Mouse (Mus musculus) midbrain, embryonic 12.5 days (tissue): Measurements from ENCODE around the gene Srgap2. TPM values are rescaled to one million over a fixed set of nuclear protein-coding genes. Genes with fewer than 3 reads are reported as not detected.
"Not testable (repeated sequence)": the region's sequence is repeated elsewhere in the genome, so short reads cannot be mapped to it uniquely, and the experiment has no call there.

ENCODE experiments used
- ATAC-seq: fragments of 200-750 bp; cut with Nextera tagmentation; 2 replicates; pipeline ENCODE4 v1.8.0; 2017; ENCODE audit warnings: low read depth, moderate TSS enrichment, moderate library complexity; ENCODE audit not compliant: low FRiP score
- H3K27ac ChIP-seq: fragments of 300-500 bp; sonication (generic); replicated peaks from 2 replicates; pipeline ENCODE4 v1.5.1; 2016; ENCODE audit warnings: mild to moderate bottlenecking
- H3K27me3 ChIP-seq: fragments of 300-500 bp; sonication (generic); 2 replicates; pipeline ENCODE4 v1.6.1; 2016; ENCODE audit warnings: mild to moderate bottlenecking
- H3K36me3 ChIP-seq: fragments of 300-500 bp; sonication (generic); 2 replicates; pipeline ENCODE4 v1.6.1; 2016
- H3K4me1 ChIP-seq: fragments of 300-500 bp; sonication (generic); 2 replicates; pipeline ENCODE4 v1.6.1; 2016
- H3K4me2 ChIP-seq: fragments of 300-500 bp; sonication (generic); replicated peaks from 2 replicates; pipeline ENCODE4 v1.6.1; 2016; ENCODE audit warnings: mild to moderate bottlenecking, moderate library complexity
- H3K4me3 ChIP-seq: fragments of 300-500 bp; sonication (generic); 2 replicates; pipeline ENCODE4 v1.5.1; 2016; ENCODE audit warnings: mild to moderate bottlenecking
- H3K9ac ChIP-seq: fragments of 300-500 bp; sonication (generic); replicated peaks from 2 replicates; pipeline ENCODE4 v1.6.1; 2016; ENCODE audit warnings: mild to moderate bottlenecking, moderate library complexity
- H3K9me3 ChIP-seq: fragments of 300-500 bp; sonication (generic); 2 replicates; pipeline ENCODE4 v1.6.1; 2016; ENCODE audit warnings: mild to moderate bottlenecking
- WGBS: fragments of 180-500 bp; shearing (Covaris S2); methylation state at CpG from one replicate; pipeline ENCODE4 v1.1.7; 2016; 5-methylcytosine and 5-hydroxymethylcytosine counted together
- polyA plus RNA-seq: library from polyadenylated mRNA; unstranded; fragments of >200 nt; fragmentation: Nextera tagmentation; extraction: Ambion mirVana; gene quantifications from 2 replicates; pipeline ENCODE4 v1.2.1, GENCODE M21; 2016

The Srgap2 gene
- 18.9 and 19.9 TPM in 2 replicates for polyA plus RNA-seq

GRCm38 (mm10) chr1:131527281-131528080 is at the start of gene Srgap2, which contains the start of gene Fam72a:
Gene Srgap2 (minus strand): TSS chr1:131527352.
Gene Fam72a (plus strand): TSS chr1:131527903.
- H3K4me1 ChIP-seq = peaks cover 47% of the 10 kb centered on the region

GRCm38 (mm10) chr1:131573721-131574120 is 46.6 kb upstream of the Srgap2 start:
- H3K9me3 ChIP-seq = no peaks in the 10 kb centered on the region
- H3K4me2 ChIP-seq = no peak overlapping the region
- no peak overlapping the region for H3K9ac ChIP-seq
- no peak for ATAC-seq
- H3K4me1 ChIP-seq = no peaks in the 10 kb centered on the region
- H3K36me3 ChIP-seq = no peaks in the 10 kb centered on the region
- no peak overlapping the region for H3K27ac ChIP-seq
- 94% methylated on average over 14 of the region's 14 CpGs for WGBS
- no peak overlapping the region for H3K4me3 ChIP-seq
- no peaks in the 10 kb centered on the region for H3K27me3 ChIP-seq

More at GRCm38 (mm10) chr1:131527281-131528080, at the start of gene Srgap2, which contains the start of gene Fam72a:
- WGBS = under 1% methylated on average over 44 of the region's 44 CpGs
- Histone ChIP-seq H3K4me2 (peak within 1 kb of the TSS; percentile 81), H3K9me3 (no peaks in the 10 kb centered on the region), H3K36me3 (no peaks in the 10 kb centered on the region), H3K27me3 (no peaks in the 10 kb centered on the region), H3K9ac (peak within 1 kb of the TSS; percentile 92), H3K4me3 (peak within 1 kb of the TSS; percentile 64), H3K27ac (peak within 1 kb of the TSS; percentile 91)
- ATAC-seq = peak; percentile 97

GRCm38 (mm10) chr1:131570391-131570790 is 43.2 kb upstream of the Srgap2 start:
- Histone ChIP-seq H3K27ac (no peak overlapping the region), H3K9ac (no peak overlapping the region), H3K36me3 (no peaks in the 10 kb centered on the region), H3K4me1 (no peaks in the 10 kb centered on the region), H3K27me3 (no peaks in the 10 kb centered on the region), H3K9me3 (no peaks in the 10 kb centered on the region), H3K4me3 (no peak overlapping the region), H3K4me2 (no peak overlapping the region)
- ATAC-seq = no peak
- 90% methylated on average over 4 of the region's 4 CpGs for WGBS

- Histone ChIP-seq H3K4me3 (no peak overlapping the region), H3K4me2 (no peak overlapping the region), H3K4me1 (no peaks in the 10 kb centered on the region), H3K27me3 (no peaks in the 10 kb centered on the region), H3K36me3 (no peaks in the 10 kb centered on the region), H3K9me3 (no peaks in the 10 kb centered on the region), H3K9ac (no peak overlapping the region), H3K27ac (no peak overlapping the region)
- 87% methylated on average over 6 of the region's 6 CpGs for WGBS
- no peak for ATAC-seq
Measured at GRCm38 (mm10) chr1:131569721-131570120, 42.6 kb upstream of the Srgap2 start.

- not testable (repeated sequence) for ATAC-seq, H3K4me1 ChIP-seq, H3K9me3 ChIP-seq, H3K4me3 ChIP-seq, H3K36me3 ChIP-seq, H3K27me3 ChIP-seq, H3K9ac ChIP-seq, H3K27ac ChIP-seq
- 0 out of 2 replicates have a peak overlapping the region, but pooled peaks have one; percentile 5 for H3K4me2 ChIP-seq
- WGBS = 32% methylated on average over 11 of the region's 11 CpGs
Measured at GRCm38 (mm10) chr1:131566056-131566455, 38.9 kb upstream of the Srgap2 start.

GRCm38 (mm10) chr1:131562081-131562480 is 34.9 kb upstream of the Srgap2 start:
- Histone ChIP-seq H3K9ac (no peak overlapping the region), H3K36me3 (no peaks in the 10 kb centered on the region), H3K27me3 (no peaks in the 10 kb centered on the region), H3K9me3 (no peaks in the 10 kb centered on the region), H3K4me2 (no peak overlapping the region), H3K27ac (no peak overlapping the region), H3K4me1 (no peaks in the 10 kb centered on the region), H3K4me3 (no peak overlapping the region)
- 82% methylated on average over 2 of the region's 2 CpGs for WGBS
- ATAC-seq = no peak

GRCm38 (mm10) chr1:131560500-131560899 is 33.3 kb upstream of the Srgap2 start:
- H3K4me3 ChIP-seq = no peak overlapping the region
- H3K4me1 ChIP-seq = 0 out of 2 replicates have a peak, but pooled peaks cover under 1% of the 10 kb centered on the region
- H3K9me3 ChIP-seq = no peaks in the 10 kb centered on the region
- H3K9ac ChIP-seq = no peak overlapping the region
- no peaks in the 10 kb centered on the region for H3K27me3 ChIP-seq
- no peak overlapping the region for H3K27ac ChIP-seq
- no peak for ATAC-seq
- H3K36me3 ChIP-seq = no peaks in the 10 kb centered on the region
- no peak overlapping the region for H3K4me2 ChIP-seq

GRCm38 (mm10) chr1:131555042-131555812 is 28.1 kb upstream of the Srgap2 start:
- WGBS = 13% methylated on average over 13 of the region's 13 CpGs
- no peaks in the 10 kb centered on the region for H3K27me3 ChIP-seq
- peak; percentile 95 for ATAC-seq
- peak overlapping the region; percentile 39; the same call in 1 of the 2 replicates for H3K27ac ChIP-seq
- peak overlapping the region; percentile 45 for H3K4me2 ChIP-seq
- H3K4me3 ChIP-seq = no peak overlapping the region
- H3K9ac ChIP-seq = peak overlapping the region; percentile 33
- no peaks in the 10 kb centered on the region for H3K36me3 ChIP-seq
- H3K4me1 ChIP-seq = peaks cover 8% of the 10 kb centered on the region; the same call in 1 of the 2 replicates
- no peaks in the 10 kb centered on the region for H3K9me3 ChIP-seq

GRCm38 (mm10) chr1:131553428-131553827 is 26.3 kb upstream of the Srgap2 start:
- H3K9ac ChIP-seq = no peak overlapping the region
- no peaks in the 10 kb centered on the region for H3K27me3 ChIP-seq
- no peak overlapping the region for H3K4me2 ChIP-seq
- peaks cover 12% of the 10 kb centered on the region for H3K4me1 ChIP-seq
- no peak overlapping the region for H3K27ac ChIP-seq
- no peaks in the 10 kb centered on the region for H3K36me3 ChIP-seq
- no peaks in the 10 kb centered on the region for H3K9me3 ChIP-seq
- H3K4me3 ChIP-seq = no peak overlapping the region
- no peak for ATAC-seq

- 90% methylated on average over 2 of the region's 2 CpGs for WGBS
- no peaks in the 10 kb centered on the region for H3K9me3 ChIP-seq
- H3K9ac ChIP-seq = no peak overlapping the region
- no peaks in the 10 kb centered on the region for H3K36me3 ChIP-seq
- ATAC-seq = no peak; the same call in 1 of the 2 replicates
- peaks cover 12% of the 10 kb centered on the region for H3K4me1 ChIP-seq
- H3K4me2 ChIP-seq = no peak overlapping the region
- no peak overlapping the region for H3K4me3 ChIP-seq
- H3K27me3 ChIP-seq = no peaks in the 10 kb centered on the region
- no peak overlapping the region for H3K27ac ChIP-seq
Measured at GRCm38 (mm10) chr1:131551956-131552355, 24.8 kb upstream of the Srgap2 start.

GRCm38 (mm10) chr1:131548494-131549365 is 21.6 kb upstream of the Srgap2 start:
- no peaks in the 10 kb centered on the region for H3K9me3 ChIP-seq
- H3K4me1 ChIP-seq = peaks cover 4% of the 10 kb centered on the region; the same call in 1 of the 2 replicates
- no peak overlapping the region for H3K4me3 ChIP-seq
- no peak overlapping the region for H3K4me2 ChIP-seq
- H3K9ac ChIP-seq = no peak overlapping the region
- no peaks in the 10 kb centered on the region for H3K27me3 ChIP-seq
- no peaks in the 10 kb centered on the region for H3K36me3 ChIP-seq
- ATAC-seq = no peak
- H3K27ac ChIP-seq = no peak overlapping the region
- 34% methylated on average over 8 of the region's 8 CpGs for WGBS
